Mouse (Mus musculus) frontal cortex, adult (tissue): ENCODE data around the gene Senp5.
A peak's percentile ranks its signal among the peaks of the same experiment; 100 is the strongest.

Source experiments
- ATAC-seq: cut with Nextera tagmentation; 2 replicates; pipeline ENCODE4 v1.9.2; 2017; ENCODE audit warnings: mild to moderate bottlenecking, moderate library complexity, mixed read lengths; ENCODE audit not compliant: low TSS enrichment

Gene Senp5

GRCm38 (mm10) chr16:31940586-31940985 lies 62.5 kb downstream of the Senp5 start:
- no peak for ATAC-seq

GRCm38 (mm10) chr16:31938856-31939255 lies 64.2 kb downstream of the Senp5 start:
- ATAC-seq = no peak

- no peak for ATAC-seq
Measured at GRCm38 (mm10) chr16:31936568-31936967, 66.5 kb downstream of the Senp5 start.

GRCm38 (mm10) chr16:31935091-31935979 lies 67.8 kb downstream of the Senp5 start:
- peak; percentile 13 for ATAC-seq

GRCm38 (mm10) chr16:31934550-31935010 lies 68.5 kb downstream of the Senp5 start:
- ATAC-seq = no peak

GRCm38 (mm10) chr16:31933751-31934549 lies 69.1 kb downstream of the Senp5 start, which contains the start of gene Pigz:
Gene Pigz (plus strand): TSS chr16:31933851.
- ATAC-seq = peak; percentile 21

GRCm38 (mm10) chr16:31932840-31933697 lies 70.0 kb downstream of the Senp5 start:
- peak; percentile 68 for ATAC-seq

- peak; percentile 7; the same call in 1 of the 2 replicates for ATAC-seq
Measured at GRCm38 (mm10) chr16:31932255-31932654, 70.8 kb downstream of the Senp5 start.

GRCm38 (mm10) chr16:31931330-31931729 lies 71.8 kb downstream of the Senp5 start:
- no peak for ATAC-seq

GRCm38 (mm10) chr16:31927412-31927811 lies 75.7 kb downstream of the Senp5 start:
- ATAC-seq = no peak

- ATAC-seq = no peak
Measured at GRCm38 (mm10) chr16:31926547-31927182, 76.4 kb downstream of the Senp5 start.

- ATAC-seq = no peak
Measured at GRCm38 (mm10) chr16:31926091-31926490, 77.0 kb downstream of the Senp5 start.

- ATAC-seq = no peak
Measured at GRCm38 (mm10) chr16:31924368-31924767, 78.7 kb downstream of the Senp5 start.

GRCm38 (mm10) chr16:31918248-31918724 lies 84.8 kb downstream of the Senp5 start:
- peak; percentile 92 for ATAC-seq

- no peak for ATAC-seq
Measured at GRCm38 (mm10) chr16:31917776-31918175, 85.3 kb downstream of the Senp5 start.

- no peak for ATAC-seq
Measured at GRCm38 (mm10) chr16:31910281-31910847, 92.7 kb downstream of the Senp5 start.
